Mouse (Mus musculus) embryonic facial prominence, embryonic 13.5 days (tissue): Measurements from ENCODE around the gene Shb. TPM values are rescaled to one million over a fixed set of nuclear protein-coding genes. Genes with fewer than 3 reads are reported as not detected.

Source experiments
- ATAC-seq: fragments of 200-750 bp; cut with Nextera tagmentation; 2 replicates; pipeline ENCODE4 v1.8.0; 2017; ENCODE audit warnings: low read depth; ENCODE audit not compliant: insufficient number of reproducible peaks, insufficient read depth, low FRiP score, low TSS enrichment
- H3K27ac ChIP-seq: fragments of 300-500 bp; sonication (generic); 2 replicates; pipeline ENCODE4 v1.5.1; 2015; ENCODE audit warnings: moderate library complexity, mild to moderate bottlenecking, inconsistent platforms
- H3K27me3 ChIP-seq: fragments of 300-500 bp; sonication (generic); 2 replicates; pipeline ENCODE4 v1.6.1; 2015; ENCODE audit warnings: mild to moderate bottlenecking, inconsistent platforms
- H3K36me3 ChIP-seq: fragments of 300-500 bp; sonication (generic); 2 replicates; pipeline ENCODE4 v1.6.1; 2015; ENCODE audit warnings: mild to moderate bottlenecking, inconsistent platforms
- H3K4me1 ChIP-seq: fragments of 300-500 bp; sonication (generic); 2 replicates; pipeline ENCODE4 v1.6.1; 2015; ENCODE audit warnings: inconsistent platforms
- H3K4me2 ChIP-seq: fragments of 300-500 bp; sonication (generic); 2 replicates; pipeline ENCODE4 v1.6.1; 2015; ENCODE audit warnings: moderate library complexity, mild to moderate bottlenecking, inconsistent platforms
- H3K4me3 ChIP-seq: fragments of 300-500 bp; sonication (generic); 2 replicates; pipeline ENCODE4 v1.5.1; 2015; ENCODE audit warnings: mild to moderate bottlenecking, inconsistent platforms
- H3K9ac ChIP-seq: fragments of 300-500 bp; sonication (generic); 2 replicates; pipeline ENCODE4 v1.6.1; 2015; ENCODE audit warnings: mild to moderate bottlenecking, inconsistent platforms
- H3K9me3 ChIP-seq: fragments of 300-500 bp; sonication (generic); 2 replicates; pipeline ENCODE4 v1.6.1; 2016; ENCODE audit warnings: inconsistent platforms
- WGBS: fragments of 180-500 bp; shearing (Covaris S2); methylation state at CpG from one replicate; pipeline ENCODE4 v1.1.7; 2015; ENCODE audit warnings: mixed read lengths; 5-methylcytosine and 5-hydroxymethylcytosine counted together
- polyA plus RNA-seq: library from polyadenylated mRNA; unstranded; fragments of >200 nt; fragmentation: Nextera tagmentation; extraction: Ambion mirVana; gene quantifications from 2 replicates; pipeline ENCODE4 v1.2.1, GENCODE M21; 2015

Gene Shb
- polyA plus RNA-seq, 1 experiment from 2014 or later = 3.8 TPM

DNA sequence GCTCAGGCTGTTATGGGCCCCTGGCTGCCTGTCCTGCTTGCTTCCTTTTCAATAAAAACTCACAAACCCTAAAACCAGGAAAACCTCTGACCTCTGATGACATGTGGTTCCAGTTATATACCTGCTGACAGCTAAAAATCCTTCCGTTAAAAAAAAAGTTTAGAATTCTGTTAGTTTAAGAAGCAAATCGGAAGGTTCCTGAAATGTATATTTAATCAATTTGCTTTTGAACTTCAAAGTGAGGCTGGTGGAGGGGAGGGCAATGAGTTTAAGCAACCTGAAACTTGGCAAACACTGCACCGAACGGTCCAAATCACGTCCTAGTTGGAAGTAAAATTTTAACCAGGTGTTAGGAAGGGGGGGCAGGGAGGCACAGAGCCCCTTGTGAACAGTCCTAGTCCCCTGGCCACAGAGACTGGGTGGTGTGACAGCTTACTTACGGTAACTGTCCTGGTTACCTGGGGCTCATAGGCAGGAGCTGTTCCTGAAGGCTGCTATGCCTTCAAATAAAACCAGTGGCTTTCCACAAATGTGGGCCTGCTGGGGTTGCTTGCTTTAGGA is 41.1 kb downstream of the Shb start:
- H3K4me2 ChIP-seq = 0 out of 2 replicates have a peak overlapping the region, but pooled peaks have one; percentile 28
- 13% methylated on average over 6 of the region's 6 CpGs for WGBS
- ATAC-seq = no peak
- peaks cover 16% of the 10 kb centered on the region for H3K36me3 ChIP-seq
- no peak overlapping the region for H3K4me3 ChIP-seq
- no peaks in the 10 kb centered on the region; the same call in 1 of the 2 replicates for H3K27me3 ChIP-seq
- peak overlapping the region; percentile 72; the same call in 1 of the 2 replicates for H3K27ac ChIP-seq
- no peak overlapping the region for H3K9ac ChIP-seq
- no peaks in the 10 kb centered on the region for H3K9me3 ChIP-seq
- H3K4me1 ChIP-seq = peaks cover 86% of the 10 kb centered on the region

- H3K4me1 ChIP-seq = peaks cover 82% of the 10 kb centered on the region
- 7% methylated on average over 8 of the region's 8 CpGs for WGBS
- no peaks in the 10 kb centered on the region for H3K9me3 ChIP-seq
- peaks cover 19% of the 10 kb centered on the region for H3K36me3 ChIP-seq
- no peak for ATAC-seq
- no peaks in the 10 kb centered on the region; the same call in 1 of the 2 replicates for H3K27me3 ChIP-seq
- peak overlapping the region; percentile 74 for H3K27ac ChIP-seq
- H3K4me3 ChIP-seq = no peak overlapping the region
- H3K4me2 ChIP-seq = peak overlapping the region; percentile 28
- H3K9ac ChIP-seq = no peak overlapping the region
Measured at GRCm38 (mm10) chr4:45490036-45490752, 42.1 kb downstream of the Shb start.

GRCm38 (mm10) chr4:45489141-45490035 is 42.9 kb downstream of the Shb start:
- Histone ChIP-seq H3K4me3 (no peak overlapping the region), H3K9ac (no peak overlapping the region), H3K4me2 (peak overlapping the region; percentile 7; the same call in 1 of the 2 replicates), H3K9me3 (no peaks in the 10 kb centered on the region), H3K4me1 (peaks cover 79% of the 10 kb centered on the region), H3K27me3 (no peaks in the 10 kb centered on the region; the same call in 1 of the 2 replicates), H3K27ac (peak overlapping the region; percentile 74), H3K36me3 (peaks cover 19% of the 10 kb centered on the region)
- ATAC-seq = no peak; the same call in 1 of the 2 replicates
- WGBS = 24% methylated on average over 18 of the region's 18 CpGs

DNA sequence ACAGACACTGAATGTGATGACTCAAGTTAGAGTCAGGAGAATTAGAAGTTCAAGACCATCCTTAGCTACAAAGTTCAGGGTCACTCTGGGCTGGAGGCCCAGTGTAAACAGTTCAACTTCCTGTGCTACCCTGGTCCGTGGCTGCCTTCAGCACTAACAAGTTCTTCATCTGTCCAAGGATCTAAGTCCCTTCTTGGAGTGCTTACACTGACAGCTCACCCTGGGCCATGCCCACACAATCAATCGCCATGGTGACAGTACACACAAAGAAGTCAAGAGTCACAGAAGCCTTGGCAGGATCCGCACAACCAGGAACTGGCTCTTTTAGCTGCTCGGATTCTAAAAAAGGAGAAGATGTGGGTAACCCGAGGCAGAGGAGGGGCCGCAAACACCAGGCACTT is 44.6 kb downstream of the Shb start:
- H3K9ac ChIP-seq = no peak overlapping the region
- WGBS = 36% methylated on average over 6 of the region's 6 CpGs
- H3K4me2 ChIP-seq = no peak overlapping the region
- no peaks in the 10 kb centered on the region for H3K27me3 ChIP-seq
- no peak overlapping the region for H3K27ac ChIP-seq
- no peaks in the 10 kb centered on the region for H3K9me3 ChIP-seq
- H3K4me1 ChIP-seq = peaks cover 74% of the 10 kb centered on the region
- no peak for ATAC-seq
- H3K36me3 ChIP-seq = peaks cover 19% of the 10 kb centered on the region
- H3K4me3 ChIP-seq = no peak overlapping the region

GRCm38 (mm10) chr4:45485024-45485423 is 47.2 kb downstream of the Shb start:
- H3K27me3 ChIP-seq = no peaks in the 10 kb centered on the region
- no peak overlapping the region for H3K4me2 ChIP-seq
- ATAC-seq = no peak
- no peaks in the 10 kb centered on the region for H3K9me3 ChIP-seq
- no peak overlapping the region for H3K9ac ChIP-seq
- H3K36me3 ChIP-seq = peaks cover 19% of the 10 kb centered on the region
- 61% methylated on average over 5 of the region's 5 CpGs for WGBS
- no peak overlapping the region for H3K27ac ChIP-seq
- peaks cover 72% of the 10 kb centered on the region for H3K4me1 ChIP-seq
- no peak overlapping the region for H3K4me3 ChIP-seq

GRCm38 (mm10) chr4:45483271-45484245 is 48.7 kb downstream of the Shb start:
- H3K4me1 ChIP-seq = peaks cover 68% of the 10 kb centered on the region
- WGBS = 43% methylated on average over 8 of the region's 8 CpGs
- H3K36me3 ChIP-seq = peaks cover 18% of the 10 kb centered on the region
- H3K9me3 ChIP-seq = no peaks in the 10 kb centered on the region
- no peak overlapping the region for H3K4me2 ChIP-seq
- no peaks in the 10 kb centered on the region for H3K27me3 ChIP-seq
- no peak overlapping the region for H3K27ac ChIP-seq
- no peak overlapping the region for H3K4me3 ChIP-seq
- peak overlapping the region; percentile 32; the same call in 1 of the 2 replicates for H3K9ac ChIP-seq
- ATAC-seq = no peak

- H3K27me3 ChIP-seq = no peaks in the 10 kb centered on the region
- no peak overlapping the region for H3K4me3 ChIP-seq
- no peak for ATAC-seq
- H3K9ac ChIP-seq = no peak overlapping the region
- peaks cover 72% of the 10 kb centered on the region for H3K4me1 ChIP-seq
- 77% methylated on average over 13 of the region's 13 CpGs for WGBS
- H3K27ac ChIP-seq = no peak overlapping the region
- H3K9me3 ChIP-seq = no peaks in the 10 kb centered on the region
- peaks cover 10% of the 10 kb centered on the region; the same call in 1 of the 2 replicates for H3K36me3 ChIP-seq
- no peak overlapping the region for H3K4me2 ChIP-seq
Measured at GRCm38 (mm10) chr4:45482271-45482670, 50.0 kb downstream of the Shb start.

DNA sequence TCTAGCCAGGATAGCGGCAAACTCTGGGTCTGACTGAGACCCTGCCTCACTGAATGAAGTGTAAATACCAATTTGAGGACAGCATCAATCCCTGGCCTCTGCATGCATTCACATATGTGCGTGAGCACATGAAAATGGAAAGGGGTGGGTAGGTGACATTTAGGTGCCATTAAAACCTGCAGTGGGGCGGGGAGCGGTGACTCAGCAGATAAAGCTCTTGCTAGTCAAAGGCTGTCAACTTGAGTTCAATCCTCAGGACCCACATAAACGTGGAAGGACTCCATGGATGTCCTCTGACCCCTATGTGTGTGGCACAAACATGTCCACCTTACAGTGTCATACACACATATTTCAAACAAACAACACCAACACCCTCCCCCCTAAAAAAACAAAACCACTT is 50.8 kb downstream of the Shb start:
- H3K9me3 ChIP-seq = no peaks in the 10 kb centered on the region
- H3K27ac ChIP-seq = no peak overlapping the region
- 0 out of 2 replicates have a peak, but pooled peaks cover 3% of the 10 kb centered on the region for H3K36me3 ChIP-seq
- H3K27me3 ChIP-seq = no peaks in the 10 kb centered on the region
- 89% methylated on average over 5 of the region's 5 CpGs for WGBS
- H3K4me3 ChIP-seq = no peak overlapping the region
- no peak overlapping the region for H3K9ac ChIP-seq
- ATAC-seq = no peak
- peaks cover 80% of the 10 kb centered on the region for H3K4me1 ChIP-seq
- H3K4me2 ChIP-seq = no peak overlapping the region

DNA sequence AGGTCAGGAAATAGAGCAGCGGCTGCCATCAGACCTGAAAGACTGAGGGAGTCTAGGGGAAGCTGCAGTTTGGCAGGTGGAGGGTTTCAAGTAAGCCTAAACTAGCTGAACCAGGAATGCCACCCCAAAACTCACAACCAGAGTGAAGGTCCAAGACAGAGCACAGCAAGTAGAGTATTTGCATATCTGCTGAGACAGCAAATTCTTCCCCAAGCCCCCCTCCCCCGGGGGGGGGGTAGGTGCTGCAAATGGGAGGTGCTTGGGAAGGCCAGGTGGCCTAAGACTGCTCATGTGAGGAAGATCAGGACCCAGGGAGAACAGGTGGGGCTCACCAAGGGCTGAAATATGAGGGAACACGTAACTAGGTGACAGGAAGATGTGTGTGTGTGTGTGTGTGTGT is 51.7 kb downstream of the Shb start:
- 61% methylated on average over 3 of the region's 3 CpGs for WGBS
- peaks cover 80% of the 10 kb centered on the region for H3K4me1 ChIP-seq

GRCm38 (mm10) chr4:45479433-45479832 is 52.8 kb downstream of the Shb start:
- no peaks in the 10 kb centered on the region for H3K9me3 ChIP-seq
- H3K4me1 ChIP-seq = peaks cover 72% of the 10 kb centered on the region
- no peak overlapping the region for H3K27ac ChIP-seq
- no peak overlapping the region for H3K4me3 ChIP-seq
- no peak for ATAC-seq
- no peak overlapping the region for H3K4me2 ChIP-seq
- WGBS = 65% methylated on average over 10 of the region's 10 CpGs
- H3K9ac ChIP-seq = 0 out of 2 replicates have a peak overlapping the region, but pooled peaks have one; percentile 3
- no peaks in the 10 kb centered on the region for H3K36me3 ChIP-seq
- no peaks in the 10 kb centered on the region for H3K27me3 ChIP-seq

More for the DNA sequence above, 51.7 kb downstream of the Shb start:
- Histone ChIP-seq H3K27ac (no peak overlapping the region), H3K4me3 (no peak overlapping the region), H3K9me3 (no peaks in the 10 kb centered on the region), H3K9ac (no peak overlapping the region), H3K27me3 (no peaks in the 10 kb centered on the region), H3K4me2 (no peak overlapping the region), H3K36me3 (0 out of 2 replicates have a peak, but pooled peaks cover 1% of the 10 kb centered on the region)
- no peak for ATAC-seq
